Mouse (Mus musculus) liver, postnatal 0 days (tissue): Measurements from ENCODE around the gene Prss42. TPM values are rescaled to one million over a fixed set of nuclear protein-coding genes. Genes with fewer than 3 reads are reported as not detected.

ENCODE experiments used
- ATAC-seq: fragments of 200-750 bp; cut with Nextera tagmentation; 2 replicates; pipeline ENCODE4 v1.8.0; 2017; ENCODE audit warnings: mild to moderate bottlenecking, moderate library complexity
- DNase-seq: peaks from one replicate; pipeline ENCODE4 v3.0.0-alpha.2; 2016
- H3K27ac ChIP-seq: fragments of 300-500 bp; sonication (generic); 2 replicates; pipeline ENCODE4 v1.5.1; 2014; ENCODE audit warnings: antibody characterized with exemption, moderate library complexity, mild to moderate bottlenecking, low read depth
- H3K27me3 ChIP-seq: fragments of 300-500 bp; sonication (generic); 2 replicates; pipeline ENCODE4 v1.6.1; 2014; ENCODE audit warnings: low read length, control low read depth, mixed read lengths; ENCODE audit not compliant: insufficient read depth
- H3K36me3 ChIP-seq: fragments of 300-500 bp; sonication (generic); replicated peaks from 2 replicates; pipeline ENCODE4 v1.6.1; 2014; ENCODE audit warnings: mild to moderate bottlenecking, control low read depth, low read length, moderate library complexity, mixed read lengths; ENCODE audit not compliant: insufficient read depth
- H3K4me1 ChIP-seq: fragments of 300-500 bp; sonication (generic); 2 replicates; pipeline ENCODE4 v1.6.1; 2014; ENCODE audit warnings: antibody characterized with exemption, mild to moderate bottlenecking, control low read depth; ENCODE audit not compliant: insufficient read depth
- H3K4me2 ChIP-seq: fragments of 300-500 bp; sonication (generic); 2 replicates; pipeline ENCODE4 v1.6.1; 2014; ENCODE audit warnings: low read depth, mild to moderate bottlenecking, low read length, moderate library complexity, mixed read lengths
- H3K4me3 ChIP-seq: fragments of 300-500 bp; sonication (generic); 2 replicates; pipeline ENCODE4 v1.5.1; 2014; ENCODE audit warnings: low read depth, low read length
- H3K9ac ChIP-seq: fragments of 300-500 bp; sonication (generic); replicated peaks from 2 replicates; pipeline ENCODE4 v1.6.1; 2014; ENCODE audit warnings: mild to moderate bottlenecking, moderate library complexity
- H3K9me3 ChIP-seq: fragments of 300-500 bp; sonication (generic); 2 replicates; pipeline ENCODE4 v1.6.1; 2016; ENCODE audit warnings: mild to moderate bottlenecking, control low read depth, low read length, mixed read lengths
- CTCF ChIP-seq: sonication (generic); IDR thresholded peaks from 2 replicates; pipeline ENCODE4 v1.5.1; 2016; ENCODE audit warnings: antibody characterized with exemption, low read depth
- EP300 ChIP-seq: IDR thresholded peaks from 2 replicates; pipeline ENCODE4 v1.6.1; 2016; ENCODE audit warnings: antibody characterized with exemption, low read depth, mild to moderate bottlenecking
- WGBS: fragments of 180-500 bp; shearing (Covaris S2); extraction: QIAGEN DNeasy Blood & Tissue Kit; methylation state at CpG from one replicate; pipeline ENCODE4 v1.1.7; 2014; ENCODE audit not compliant: insufficient replicate concordance; 5-methylcytosine and 5-hydroxymethylcytosine counted together
- polyA plus RNA-seq: library from polyadenylated mRNA; unstranded; fragments of >200 nt; fragmentation: Nextera tagmentation; extraction: Ambion mirVana; gene quantifications from 2 replicates; pipeline ENCODE4 v1.2.1, GENCODE M21; 2015

The Prss42 gene
- polyA plus RNA-seq, 1 experiment from 2014 or later: not detected

- 69% methylated on average over 6 of the region's 6 CpGs for WGBS
- Histone ChIP-seq H3K4me2 (no peak overlapping the region), H3K4me3 (no peak overlapping the region), H3K9ac (no peak overlapping the region), H3K27me3 (no peaks in the 10 kb centered on the region), H3K27ac (peak overlapping the region; percentile 30; the same call in 1 of the 2 replicates), H3K36me3 (no peaks in the 10 kb centered on the region), H3K9me3 (no peaks in the 10 kb centered on the region), H3K4me1 (peaks cover 9% of the 10 kb centered on the region)
- TF ChIP-seq CTCF (no peak), EP300 (no peak)
- DNase-seq (no peak), ATAC-seq (no peak)
These were observed 42.9 kb downstream of the Prss42 start for GRCm38 (mm10) chr9:110840905-110841304.

- no peak overlapping the region for H3K4me2 ChIP-seq
- H3K4me3 ChIP-seq: no peak overlapping the region
- no peaks in the 10 kb centered on the region for H3K36me3 ChIP-seq
- no peaks in the 10 kb centered on the region for H3K9me3 ChIP-seq
- no peak for DNase-seq
- peak overlapping the region; percentile 30; the same call in 1 of the 2 replicates for H3K27ac ChIP-seq
- H3K9ac ChIP-seq: no peak overlapping the region
- TF ChIP-seq EP300 (no peak), CTCF (no peak)
- no peaks in the 10 kb centered on the region for H3K27me3 ChIP-seq
- ATAC-seq: peak; percentile 50
- WGBS: 19% methylated on average over 2 of the region's 2 CpGs
- H3K4me1 ChIP-seq: peaks cover 9% of the 10 kb centered on the region
These were observed 43.5 kb downstream of the Prss42 start for GRCm38 (mm10) chr9:110841438-110841837.

GRCm38 (mm10) chr9:110844206-110844605 is 46.2 kb downstream of the Prss42 start, which contains the start of gene Prss46:
Prss46 (plus strand) TSS chr9:110844506.
- no peaks in the 10 kb centered on the region for H3K36me3 ChIP-seq
- no peak within 1 kb of the TSS for H3K27ac ChIP-seq
- no peak for DNase-seq
- ATAC-seq: no peak
- H3K4me2 ChIP-seq: no peak within 1 kb of the TSS
- no peaks in the 10 kb centered on the region for H3K27me3 ChIP-seq
- no peaks in the 10 kb centered on the region for H3K9me3 ChIP-seq
- H3K4me3 ChIP-seq: no peak within 1 kb of the TSS
- WGBS: 70% methylated on average over 10 of the region's 10 CpGs
- H3K4me1 ChIP-seq: peaks cover 9% of the 10 kb centered on the region
- H3K9ac ChIP-seq: no peak within 1 kb of the TSS
- no peak for TF ChIP-seq EP300
- no peak for TF ChIP-seq CTCF

GRCm38 (mm10) chr9:110849162-110849561 is 51.2 kb downstream of the Prss42 start:
- H3K9me3 ChIP-seq: no peaks in the 10 kb centered on the region
- no peak overlapping the region for H3K4me2 ChIP-seq
- no peaks in the 10 kb centered on the region for H3K4me1 ChIP-seq
- no peak overlapping the region for H3K9ac ChIP-seq
- no peak for TF ChIP-seq CTCF
- no peak for TF ChIP-seq EP300
- H3K4me3 ChIP-seq: no peak overlapping the region
- H3K36me3 ChIP-seq: no peaks in the 10 kb centered on the region
- no peaks in the 10 kb centered on the region for H3K27me3 ChIP-seq
- ATAC-seq (no peak), DNase-seq (no peak)
- WGBS: 81% methylated on average over 7 of the region's 7 CpGs
- H3K27ac ChIP-seq: no peak overlapping the region

Other genes with a start within 250 kb of the Prss42 start
- gene Nradd, start 173.7 kb upstream of the Prss42 start, polyA plus RNA-seq: 1.3 and 1.4 TPM in 2 replicates
- gene Nbeal2, start 144.0 kb upstream of the Prss42 start, polyA plus RNA-seq: 1.5 and 2.0 TPM in 2 replicates
- gene Ccdc12, start 141.7 kb upstream of the Prss42 start, polyA plus RNA-seq: 69.3 and 71.1 TPM in 2 replicates
- 0.52 and 2.0 TPM in 2 replicates for gene Myl3, start 56.3 kb upstream of the Prss42 start, polyA plus RNA-seq
- 5.2 and 5.3 TPM in 2 replicates for gene Pth1r, start 51.0 kb upstream of the Prss42 start, polyA plus RNA-seq
- not detected in 2 replicates for gene Prss44, start 15.8 kb downstream of the Prss42 start, polyA plus RNA-seq
- not detected in 2 replicates for gene Prss43, start 28.5 kb downstream of the Prss42 start, polyA plus RNA-seq
- gene Prss45, start 36.4 kb downstream of the Prss42 start, polyA plus RNA-seq: not detected in 2 replicates
- not detected in 2 replicates for gene Prss46, start 46.3 kb downstream of the Prss42 start, polyA plus RNA-seq
- 9.2 and 10.3 TPM in 2 replicates for gene Prss50, start 59.8 kb downstream of the Prss42 start, polyA plus RNA-seq
- gene Als2cl, start 81.7 kb downstream of the Prss42 start, polyA plus RNA-seq: 2.2 TPM in 2 replicates
- gene Tmie, start 81.9 kb downstream of the Prss42 start, polyA plus RNA-seq: 5.4 and 6.0 TPM in 2 replicates
- not detected in 2 replicates for gene Fam240a, start 118.7 kb downstream of the Prss42 start, polyA plus RNA-seq
- gene Tdgf1, start 148.0 kb downstream of the Prss42 start, polyA plus RNA-seq: not detected in 2 replicates
- 0.13 and 0.38 TPM in 2 replicates for gene Lrrc2, start 153.4 kb downstream of the Prss42 start, polyA plus RNA-seq
- gene Rtp3, start 192.4 kb downstream of the Prss42 start, polyA plus RNA-seq: 11.6 and 14.6 TPM in 2 replicates
- 235 and 247 TPM in 2 replicates for gene Ltf, start 221.1 kb downstream of the Prss42 start, polyA plus RNA-seq